Mouse (Mus musculus): Measurements from ENCODE around the gene Gm1673. TPM values are rescaled to one million over a fixed set of nuclear protein-coding genes. Genes with fewer than 3 reads are reported as not detected.
"Not testable (repeated sequence)": the region's sequence is repeated elsewhere in the genome, so short reads cannot be mapped to it uniquely, and the experiment has no call there.

The Gm1673 gene
- 459 and 621 TPM in 2 replicates for polyA plus RNA-seq (2015; fragmentation: Nextera tagmentation; extraction: Ambion mirVana)

DNA sequence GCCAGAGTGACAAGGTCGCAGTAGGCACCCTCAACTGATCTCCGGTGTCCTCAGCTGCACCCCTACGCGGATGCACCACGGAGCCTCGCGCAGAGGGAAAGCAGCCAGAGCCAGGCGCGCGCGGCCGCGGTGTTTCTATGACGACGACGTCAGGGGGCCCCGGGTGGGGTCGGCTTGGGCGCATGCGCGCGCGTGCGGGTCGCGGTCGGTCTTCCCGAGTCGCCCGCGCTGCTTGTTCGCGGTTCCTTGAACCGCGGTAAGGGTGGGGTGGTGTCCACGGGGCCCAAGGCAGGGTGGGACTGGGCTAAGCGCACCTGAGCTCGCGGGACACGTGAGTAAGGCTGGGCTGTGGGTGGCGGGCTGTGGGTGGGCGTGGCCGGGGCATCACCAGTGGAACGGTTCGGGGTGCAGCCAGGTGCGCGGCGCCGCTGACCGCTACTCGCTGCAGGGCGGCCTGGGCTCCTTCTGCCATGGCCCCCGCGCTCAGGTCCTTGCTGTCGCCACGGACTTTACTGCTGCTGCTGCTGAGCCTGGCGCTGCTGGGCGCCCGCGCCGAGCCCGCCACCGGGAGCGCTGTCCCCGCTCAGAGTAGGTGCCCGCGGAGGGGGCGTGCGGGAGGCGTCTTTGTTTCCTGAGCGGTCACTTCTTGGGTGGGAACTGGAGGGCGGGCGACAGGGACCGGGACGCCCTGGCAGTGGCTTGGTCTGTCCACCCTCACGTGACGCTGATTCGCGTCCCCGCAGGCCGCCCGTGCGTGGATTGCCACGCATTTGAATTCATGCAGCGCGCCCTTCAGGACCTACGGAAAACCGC lies at the start of gene Gm1673:
Gene Gm1673, plus strand, starts transcription at position 125 of the 813 bp plus-strand sequence.
- peak within 1 kb of the TSS; percentile 86 for H3K4me3 ChIP-seq (replicated peaks)
- peaks cover 47% of the 10 kb centered on the region for H3K4me1 ChIP-seq
- H3K9me3 ChIP-seq (replicated peaks): no peaks in the 10 kb centered on the region
- peak within 1 kb of the TSS; percentile 75 for H3K4me2 ChIP-seq
- peak within 1 kb of the TSS; percentile 95 for H3K27ac ChIP-seq (replicated peaks)
- under 1% methylated on average over 87 of the region's 88 CpGs for WGBS
- H3K36me3 ChIP-seq: peaks cover 19% of the 10 kb centered on the region
- peak; percentile 90 for ATAC-seq (ENCODE audit: low FRiP score)
- no peaks in the 10 kb centered on the region for H3K27me3 ChIP-seq (replicated peaks)
- H3K9ac ChIP-seq (replicated peaks): peak within 1 kb of the TSS; percentile 96

GRCm38 (mm10) chr5:33934081-33934480 lies 49.2 kb upstream of the Gm1673 start:
- WGBS: 92% methylated on average over 2 of the region's 2 CpGs
- no peak for ATAC-seq (ENCODE audit: low FRiP score)

GRCm38 (mm10) chr5:33934877-33935276 lies 48.4 kb upstream of the Gm1673 start:
- Histone ChIP-seq H3K27ac (replicated peaks) (no peak overlapping the region), H3K9ac (replicated peaks) (no peak overlapping the region), H3K9me3 (replicated peaks) (no peaks in the 10 kb centered on the region), H3K27me3 (replicated peaks) (no peaks in the 10 kb centered on the region), H3K4me3 (replicated peaks) (peak overlapping the region; percentile 74), H3K4me1 (peaks cover 26% of the 10 kb centered on the region), H3K4me2 (peak overlapping the region; percentile 70), H3K36me3 (peaks cover 10% of the 10 kb centered on the region)
- no peak for ATAC-seq (ENCODE audit: low FRiP score)
- WGBS: 80% methylated on average over 7 of the region's 7 CpGs

More at GRCm38 (mm10) chr5:33934081-33934480, 49.2 kb upstream of the Gm1673 start:
- Histone ChIP-seq H3K4me3 (replicated peaks) (no peak overlapping the region; the same call in 1 of the 2 replicates), H3K9me3 (replicated peaks) (no peaks in the 10 kb centered on the region), H3K36me3 (peaks cover 12% of the 10 kb centered on the region), H3K27ac (replicated peaks) (no peak overlapping the region), H3K4me1 (peaks cover 26% of the 10 kb centered on the region), H3K27me3 (replicated peaks) (no peaks in the 10 kb centered on the region), H3K4me2 (peak overlapping the region; percentile 70), H3K9ac (replicated peaks) (no peak overlapping the region)

- WGBS: under 1% methylated on average over 39 of the region's 39 CpGs
- peak; percentile 62 for ATAC-seq (ENCODE audit: low FRiP score)
- H3K36me3 ChIP-seq: 0 out of 2 replicates have a peak, but pooled peaks cover 8% of the 10 kb centered on the region
- H3K9ac ChIP-seq (replicated peaks): peak overlapping the region; percentile 82
- peaks cover 26% of the 10 kb centered on the region for H3K4me1 ChIP-seq
- no peaks in the 10 kb centered on the region for H3K9me3 ChIP-seq (replicated peaks)
- H3K4me3 ChIP-seq (replicated peaks): peak overlapping the region; percentile 74
- no peaks in the 10 kb centered on the region for H3K27me3 ChIP-seq (replicated peaks)
- H3K4me2 ChIP-seq: peak overlapping the region; percentile 70
- peak overlapping the region; percentile 93 for H3K27ac ChIP-seq (replicated peaks)
These were observed 47.5 kb upstream of the Gm1673 start for GRCm38 (mm10) chr5:33935700-33936111.

- Histone ChIP-seq H3K4me2 (peak within 1 kb of the TSS; percentile 70), H3K27ac (replicated peaks) (peak within 1 kb of the TSS; percentile 93), H3K4me1 (peaks cover 26% of the 10 kb centered on the region), H3K9me3 (replicated peaks) (no peaks in the 10 kb centered on the region), H3K36me3 (0 out of 2 replicates have a peak, but pooled peaks cover 8% of the 10 kb centered on the region), H3K4me3 (replicated peaks) (peak within 1 kb of the TSS; percentile 74), H3K9ac (replicated peaks) (peak within 1 kb of the TSS; percentile 82), H3K27me3 (replicated peaks) (no peaks in the 10 kb centered on the region)
- WGBS: under 1% methylated on average over 61 of the region's 61 CpGs
- ATAC-seq (ENCODE audit: low FRiP score): peak; percentile 98
These were observed 47.0 kb upstream of the Gm1673 start, which contains the start of gene Nelfa for GRCm38 (mm10) chr5:33936120-33936707. Gene Nelfa (minus strand): TSS chr5:33936413.

DNA sequence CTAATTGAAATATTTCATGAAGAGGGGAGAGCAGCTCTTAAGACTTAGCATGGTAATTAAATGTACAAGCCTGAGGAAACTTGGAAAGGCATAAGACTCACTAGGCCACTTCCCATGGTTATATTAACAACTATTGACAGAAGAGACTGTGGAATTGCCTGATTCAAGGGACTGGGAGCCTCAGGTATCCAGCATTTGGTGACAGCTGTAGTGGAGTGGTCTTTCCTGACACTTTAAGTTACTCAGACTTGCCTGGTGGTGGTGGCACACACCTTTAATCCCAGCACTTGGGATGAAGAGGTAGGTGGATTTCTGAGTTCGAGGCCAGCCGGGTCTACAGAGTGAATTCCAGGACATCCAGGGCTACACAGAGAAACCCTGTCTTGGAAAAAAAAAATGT lies 46.0 kb upstream of the Gm1673 start:
- peaks cover 26% of the 10 kb centered on the region for H3K4me1 ChIP-seq
- H3K27ac ChIP-seq (replicated peaks): no peak overlapping the region
- no peak for ATAC-seq (ENCODE audit: low FRiP score)
- 0 out of 2 replicates have a peak, but pooled peaks cover 7% of the 10 kb centered on the region for H3K36me3 ChIP-seq
- H3K27me3 ChIP-seq (replicated peaks): no peaks in the 10 kb centered on the region
- 95% methylated on average over 2 of the region's 2 CpGs for WGBS
- H3K9ac ChIP-seq (replicated peaks): no peak overlapping the region
- H3K4me3 ChIP-seq (replicated peaks): peak overlapping the region; percentile 74; the same call in 1 of the 2 replicates
- H3K4me2 ChIP-seq: peak overlapping the region; percentile 70
- H3K9me3 ChIP-seq (replicated peaks): 0 out of 2 replicates have a peak, but pooled peaks cover 2% of the 10 kb centered on the region

GRCm38 (mm10) chr5:33938448-33938847 lies 44.8 kb upstream of the Gm1673 start:
- no peak for ATAC-seq (ENCODE audit: low FRiP score)
- H3K9me3 ChIP-seq (replicated peaks): 0 out of 2 replicates have a peak, but pooled peaks cover 3% of the 10 kb centered on the region
- no peaks in the 10 kb centered on the region for H3K27me3 ChIP-seq (replicated peaks)
- 0 out of 2 replicates have a peak, but pooled peaks cover 6% of the 10 kb centered on the region for H3K36me3 ChIP-seq
- WGBS: 96% methylated on average over 3 of the region's 3 CpGs
- no peak overlapping the region for H3K4me2 ChIP-seq
- H3K27ac ChIP-seq (replicated peaks): no peak overlapping the region
- no peak overlapping the region for H3K9ac ChIP-seq (replicated peaks)
- H3K4me3 ChIP-seq (replicated peaks): no peak overlapping the region
- H3K4me1 ChIP-seq: peaks cover 24% of the 10 kb centered on the region

- not testable (repeated sequence) for H3K4me2 ChIP-seq; H3K9ac ChIP-seq (replicated peaks); H3K4me3 ChIP-seq (replicated peaks); H3K4me1 ChIP-seq; ATAC-seq (ENCODE audit: low FRiP score); H3K36me3 ChIP-seq; H3K27me3 ChIP-seq (replicated peaks); H3K27ac ChIP-seq (replicated peaks)
- 0 out of 2 replicates have a peak, but pooled peaks cover 11% of the 10 kb centered on the region for H3K9me3 ChIP-seq (replicated peaks)
- 84% methylated on average over 16 of the region's 16 CpGs for WGBS
These were observed 36.2 kb upstream of the Gm1673 start for GRCm38 (mm10) chr5:33947035-33947434.

DNA sequence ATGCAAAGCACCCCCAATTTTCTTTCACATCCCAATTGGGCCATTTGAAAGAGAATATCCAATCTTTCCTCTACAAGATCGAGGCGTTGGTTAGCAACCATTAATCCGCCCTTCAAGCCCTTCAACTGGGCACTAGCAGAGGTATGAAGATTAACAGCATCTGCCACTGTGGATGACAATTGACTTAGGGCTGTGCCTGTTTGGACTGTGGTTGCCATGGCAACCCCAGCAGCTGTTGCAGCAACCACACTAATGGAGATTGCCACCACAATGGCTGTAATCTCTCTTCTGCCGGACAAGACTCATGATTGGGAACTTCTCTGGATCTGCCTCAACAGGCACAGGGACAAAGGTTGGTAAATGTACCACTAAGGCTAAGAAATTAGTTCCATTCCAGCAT lies 34.9 kb upstream of the Gm1673 start:
- no peak overlapping the region for H3K4me2 ChIP-seq
- WGBS: 52% methylated on average over 4 of the region's 4 CpGs
- ATAC-seq (ENCODE audit: low FRiP score): no peak
- no peaks in the 10 kb centered on the region for H3K27me3 ChIP-seq (replicated peaks)
- peaks cover 7% of the 10 kb centered on the region; the same call in 1 of the 2 replicates for H3K36me3 ChIP-seq
- no peak overlapping the region for H3K27ac ChIP-seq (replicated peaks)
- no peak overlapping the region for H3K9ac ChIP-seq (replicated peaks)
- H3K4me1 ChIP-seq: no peaks in the 10 kb centered on the region
- H3K9me3 ChIP-seq (replicated peaks): 0 out of 2 replicates have a peak, but pooled peaks cover 8% of the 10 kb centered on the region
- no peak overlapping the region for H3K4me3 ChIP-seq (replicated peaks)

- Histone ChIP-seq H3K4me3 (replicated peaks) (peak overlapping the region; percentile 26), H3K4me1 (no peaks in the 10 kb centered on the region), H3K9ac (replicated peaks) (no peak overlapping the region), H3K27ac (replicated peaks) (no peak overlapping the region), H3K27me3 (replicated peaks) (no peaks in the 10 kb centered on the region), H3K4me2 (peak overlapping the region; percentile 34), H3K36me3 (no peaks in the 10 kb centered on the region), H3K9me3 (replicated peaks) (no peaks in the 10 kb centered on the region)
- WGBS: 84% methylated on average over 17 of the region's 17 CpGs
- no peak for ATAC-seq (ENCODE audit: low FRiP score)
These were observed 29.6 kb upstream of the Gm1673 start for GRCm38 (mm10) chr5:33953471-33954185.

- H3K36me3 ChIP-seq: no peaks in the 10 kb centered on the region
- peak; percentile 73 for ATAC-seq (ENCODE audit: low FRiP score)
- H3K27ac ChIP-seq (replicated peaks): no peak overlapping the region
- no peak overlapping the region for H3K9ac ChIP-seq (replicated peaks)
- WGBS: 30% methylated on average over 10 of the region's 10 CpGs
- H3K4me1 ChIP-seq: no peaks in the 10 kb centered on the region
- H3K4me2 ChIP-seq: peak overlapping the region; percentile 34
- H3K27me3 ChIP-seq (replicated peaks): no peaks in the 10 kb centered on the region
- H3K9me3 ChIP-seq (replicated peaks): no peaks in the 10 kb centered on the region
- peak overlapping the region; percentile 26 for H3K4me3 ChIP-seq (replicated peaks)
These were observed 28.9 kb upstream of the Gm1673 start for GRCm38 (mm10) chr5:33954354-33954753.

All from neural tube, embryonic 15.5 days (tissue).